Mouse (Mus musculus): ENCODE results near the gene Bend3. TPM values are rescaled to one million over a fixed set of nuclear protein-coding genes. Genes with fewer than 3 reads are reported as not detected.

Bend3 gene
- polyA plus RNA-seq, 1 experiment from 2014 or later: 0.61 TPM

DNA sequence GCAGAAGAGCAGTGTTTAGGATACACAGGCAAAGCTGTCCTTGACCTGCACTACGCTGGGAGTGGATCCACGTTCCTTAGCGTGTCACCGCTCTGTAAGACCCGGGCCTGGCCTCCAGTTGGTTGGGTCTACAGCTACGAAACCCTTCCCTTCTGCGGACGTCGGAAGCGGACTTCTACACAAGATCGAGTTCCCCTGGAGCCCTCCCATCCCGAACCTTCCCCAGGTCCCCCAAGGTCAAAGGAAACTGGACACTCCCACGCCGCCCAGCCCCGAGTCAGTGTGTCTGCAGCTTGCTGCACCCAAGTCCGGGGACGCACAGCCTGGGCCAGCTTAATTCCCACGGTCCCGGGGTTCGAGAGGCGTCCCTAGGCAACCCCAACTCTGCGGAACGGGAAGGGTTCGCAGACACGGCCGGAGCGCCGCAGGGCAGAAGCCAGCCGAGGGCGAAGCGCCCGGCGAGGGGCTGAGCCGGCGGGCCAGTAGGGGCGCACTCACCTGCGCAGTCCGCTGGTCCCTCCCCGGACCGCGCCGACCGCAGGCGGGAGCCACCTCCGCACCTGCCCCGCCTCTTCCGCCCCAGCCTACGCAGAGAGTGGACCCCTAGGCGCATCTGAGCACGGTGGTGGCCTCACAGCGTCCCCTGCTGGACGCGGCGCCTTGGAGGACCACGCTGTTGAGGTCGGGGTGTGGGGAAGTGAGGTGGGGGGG is 62.0 kb downstream of the Bend3 start, which contains the start of gene 1700021F05Rik:
TSS of gene 1700021F05Rik (minus strand) at position 553 of the 711 bp plus-strand sequence.
- H3K9me3 ChIP-seq (ENCODE audit: control insufficient read depth, low read length): no peaks in the 10 kb centered on the region
- H3K4me2 ChIP-seq (replicated peaks; ENCODE audit: low read depth): peak within 1 kb of the TSS; percentile 67
- no peaks in the 10 kb centered on the region for H3K27me3 ChIP-seq (ENCODE audit: control insufficient read depth, insufficient read depth, low read length)
- H3K27ac ChIP-seq (replicated peaks): peak within 1 kb of the TSS; percentile 88
- ATAC-seq (ENCODE audit: low FRiP score, low TSS enrichment) (peak; percentile 99), DNase-seq (ENCODE audit: low spot score) (peak; percentile 97)
- H3K9ac ChIP-seq (ENCODE audit: low read length): peak within 1 kb of the TSS; percentile 89
- H3K4me3 ChIP-seq (ENCODE audit: low read depth, low read length): peak within 1 kb of the TSS; percentile 95
- WGBS: 0% methylated on average over 43 of the region's 56 CpGs
- no peaks in the 10 kb centered on the region for H3K4me1 ChIP-seq (replicated peaks; ENCODE audit: control insufficient read depth, insufficient read depth)
- TF ChIP-seq CTCF (IDR thresholded peaks at IDR 0.05; ENCODE audit: low read depth) (peak; percentile 84), EP300 (optimal IDR thresholded peaks at IDR 0.05) (no peak)
- H3K36me3 ChIP-seq (ENCODE audit: control insufficient read depth, insufficient read depth, low read length): no peaks in the 10 kb centered on the region; the same call in 1 of the 2 replicates

DNA sequence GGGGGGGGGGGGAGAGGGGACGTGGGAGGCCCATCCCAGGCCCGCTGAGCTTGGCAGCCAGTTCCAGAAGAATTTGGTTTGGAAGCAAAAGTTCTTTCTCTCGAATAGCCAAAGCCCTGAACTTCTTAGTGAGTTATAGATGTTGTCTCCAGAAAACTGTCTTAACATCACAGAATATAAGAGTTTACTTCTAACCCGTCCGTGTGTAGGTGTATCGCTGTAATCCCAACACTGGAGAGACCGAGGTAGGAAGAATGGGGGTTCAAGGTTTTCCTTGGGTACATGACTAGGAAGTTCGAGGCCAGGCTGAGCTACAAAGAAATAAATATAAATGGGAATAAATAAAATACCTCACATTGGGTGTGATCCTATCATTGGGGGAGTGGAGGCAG is 62.5 kb downstream of the Bend3 start:
- Histone ChIP-seq H3K4me2 (replicated peaks; ENCODE audit: low read depth) (peak overlapping the region; percentile 35), H3K36me3 (ENCODE audit: control insufficient read depth, insufficient read depth, low read length) (no peaks in the 10 kb centered on the region; the same call in 1 of the 2 replicates), H3K9ac (ENCODE audit: low read length) (no peak overlapping the region), H3K4me1 (replicated peaks; ENCODE audit: control insufficient read depth, insufficient read depth) (no peaks in the 10 kb centered on the region), H3K4me3 (ENCODE audit: low read depth, low read length) (peak overlapping the region; percentile 95; the same call in 1 of the 2 replicates), H3K27me3 (ENCODE audit: control insufficient read depth, insufficient read depth, low read length) (no peaks in the 10 kb centered on the region), H3K9me3 (ENCODE audit: control insufficient read depth, low read length) (no peaks in the 10 kb centered on the region), H3K27ac (replicated peaks) (no peak overlapping the region)
- no peak for DNase-seq (ENCODE audit: low spot score)
- TF ChIP-seq EP300 (optimal IDR thresholded peaks at IDR 0.05): no peak
- no peak for TF ChIP-seq CTCF (IDR thresholded peaks at IDR 0.05; ENCODE audit: low read depth)
- WGBS: 33% methylated on average over 8 of the region's 8 CpGs
- ATAC-seq (ENCODE audit: low FRiP score, low TSS enrichment): peak; percentile 5; the same call in 1 of the 2 replicates

DNA sequence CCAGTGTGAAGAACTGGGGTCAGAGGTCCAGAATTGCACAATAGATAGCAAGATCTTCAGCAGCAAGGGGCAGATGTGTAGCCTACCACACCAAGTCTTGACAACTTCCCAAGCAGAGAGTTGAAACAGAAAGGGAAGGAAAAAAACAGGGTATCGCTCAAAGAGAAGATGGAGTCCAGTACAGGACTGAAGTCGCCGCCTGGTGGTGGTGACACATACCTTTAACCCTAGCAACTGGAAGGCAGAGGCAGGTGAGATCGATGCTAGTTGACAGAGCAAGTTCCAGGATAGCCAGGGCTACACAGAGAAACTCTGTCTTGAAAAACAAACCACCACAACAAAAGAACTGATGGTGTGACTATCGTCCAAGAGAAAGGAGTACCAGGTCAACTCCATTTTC is 70.8 kb downstream of the Bend3 start:
- H3K27ac ChIP-seq (replicated peaks): no peak overlapping the region
- no peaks in the 10 kb centered on the region for H3K27me3 ChIP-seq (ENCODE audit: control insufficient read depth, insufficient read depth, low read length)
- no peaks in the 10 kb centered on the region for H3K9me3 ChIP-seq (ENCODE audit: control insufficient read depth, low read length)
- H3K4me1 ChIP-seq (replicated peaks; ENCODE audit: control insufficient read depth, insufficient read depth): no peaks in the 10 kb centered on the region
- no peak overlapping the region for H3K4me2 ChIP-seq (replicated peaks; ENCODE audit: low read depth)
- TF ChIP-seq CTCF (IDR thresholded peaks at IDR 0.05; ENCODE audit: low read depth) (peak; percentile 61), EP300 (optimal IDR thresholded peaks at IDR 0.05) (no peak)
- no peaks in the 10 kb centered on the region for H3K36me3 ChIP-seq (ENCODE audit: control insufficient read depth, insufficient read depth, low read length)
- no peak overlapping the region for H3K4me3 ChIP-seq (ENCODE audit: low read depth, low read length)
- ATAC-seq (ENCODE audit: low FRiP score, low TSS enrichment): no peak
- no peak overlapping the region for H3K9ac ChIP-seq (ENCODE audit: low read length)
- WGBS: 52% methylated on average over 5 of the region's 5 CpGs
- DNase-seq (ENCODE audit: low spot score): peak; percentile 45

DNA sequence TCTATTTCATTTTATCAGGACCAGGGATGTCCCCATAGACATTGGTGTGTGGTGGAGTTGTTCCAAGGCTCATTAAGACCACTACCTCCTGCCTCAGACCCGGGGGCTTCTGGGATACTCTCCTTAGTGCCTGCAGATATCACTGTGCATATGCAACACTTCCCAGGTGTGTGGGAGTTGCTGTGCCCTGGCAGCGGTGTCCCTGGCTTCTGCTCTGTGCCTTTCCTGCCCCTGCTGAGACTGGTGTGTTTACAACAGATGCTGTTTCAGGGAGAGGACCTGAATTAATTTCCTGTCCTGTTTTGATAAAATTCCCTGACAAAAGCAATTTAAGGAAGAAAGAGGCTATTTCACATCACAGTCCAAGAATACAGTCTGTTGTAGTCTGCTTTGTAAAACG is 72.3 kb downstream of the Bend3 start:
- no peak overlapping the region for H3K4me3 ChIP-seq (ENCODE audit: low read depth, low read length)
- no peaks in the 10 kb centered on the region for H3K9me3 ChIP-seq (ENCODE audit: control insufficient read depth, low read length)
- H3K9ac ChIP-seq (ENCODE audit: low read length): no peak overlapping the region
- no peaks in the 10 kb centered on the region for H3K4me1 ChIP-seq (replicated peaks; ENCODE audit: control insufficient read depth, insufficient read depth)
- H3K36me3 ChIP-seq (ENCODE audit: control insufficient read depth, insufficient read depth, low read length): no peaks in the 10 kb centered on the region
- H3K4me2 ChIP-seq (replicated peaks; ENCODE audit: low read depth): no peak overlapping the region
- ATAC-seq (ENCODE audit: low FRiP score, low TSS enrichment): no peak
- H3K27me3 ChIP-seq (ENCODE audit: control insufficient read depth, insufficient read depth, low read length): no peaks in the 10 kb centered on the region
- H3K27ac ChIP-seq (replicated peaks): no peak overlapping the region
- 27% methylated on average over 3 of the region's 3 CpGs for WGBS
- TF ChIP-seq CTCF (IDR thresholded peaks at IDR 0.05; ENCODE audit: low read depth) (no peak), EP300 (optimal IDR thresholded peaks at IDR 0.05) (no peak)
- no peak for DNase-seq (ENCODE audit: low spot score)

DNA sequence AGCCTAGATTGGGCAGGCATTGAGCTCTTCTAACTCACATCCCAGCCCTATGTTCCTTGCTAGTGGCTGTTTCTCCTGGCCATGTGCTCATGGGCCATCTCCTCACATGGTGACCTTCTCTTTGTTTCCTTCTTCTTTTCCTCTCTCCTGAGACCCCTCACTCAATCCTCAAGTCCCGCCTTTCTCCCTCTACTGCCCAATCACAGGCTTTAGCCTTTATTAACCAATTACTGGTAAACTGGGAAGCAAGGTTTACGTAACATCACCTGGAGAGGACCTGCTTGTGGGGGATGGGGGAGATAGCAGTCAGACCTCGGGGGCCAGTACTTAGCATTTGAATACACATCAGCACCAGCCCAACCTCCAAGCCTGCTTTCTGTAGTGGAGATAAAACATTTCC is 72.8 kb downstream of the Bend3 start:
- Histone ChIP-seq H3K9ac (ENCODE audit: low read length) (no peak overlapping the region), H3K36me3 (ENCODE audit: control insufficient read depth, insufficient read depth, low read length) (no peaks in the 10 kb centered on the region), H3K4me3 (ENCODE audit: low read depth, low read length) (no peak overlapping the region), H3K27me3 (ENCODE audit: control insufficient read depth, insufficient read depth, low read length) (no peaks in the 10 kb centered on the region), H3K4me2 (replicated peaks; ENCODE audit: low read depth) (no peak overlapping the region), H3K27ac (replicated peaks) (no peak overlapping the region), H3K9me3 (ENCODE audit: control insufficient read depth, low read length) (no peaks in the 10 kb centered on the region), H3K4me1 (replicated peaks; ENCODE audit: control insufficient read depth, insufficient read depth) (no peaks in the 10 kb centered on the region)
- ATAC-seq (ENCODE audit: low FRiP score, low TSS enrichment) (no peak), DNase-seq (ENCODE audit: low spot score) (no peak)
- TF ChIP-seq EP300 (optimal IDR thresholded peaks at IDR 0.05) (no peak), CTCF (IDR thresholded peaks at IDR 0.05; ENCODE audit: low read depth) (no peak)
- WGBS: 29% methylated on average over 3 of the region's 3 CpGs

DNA sequence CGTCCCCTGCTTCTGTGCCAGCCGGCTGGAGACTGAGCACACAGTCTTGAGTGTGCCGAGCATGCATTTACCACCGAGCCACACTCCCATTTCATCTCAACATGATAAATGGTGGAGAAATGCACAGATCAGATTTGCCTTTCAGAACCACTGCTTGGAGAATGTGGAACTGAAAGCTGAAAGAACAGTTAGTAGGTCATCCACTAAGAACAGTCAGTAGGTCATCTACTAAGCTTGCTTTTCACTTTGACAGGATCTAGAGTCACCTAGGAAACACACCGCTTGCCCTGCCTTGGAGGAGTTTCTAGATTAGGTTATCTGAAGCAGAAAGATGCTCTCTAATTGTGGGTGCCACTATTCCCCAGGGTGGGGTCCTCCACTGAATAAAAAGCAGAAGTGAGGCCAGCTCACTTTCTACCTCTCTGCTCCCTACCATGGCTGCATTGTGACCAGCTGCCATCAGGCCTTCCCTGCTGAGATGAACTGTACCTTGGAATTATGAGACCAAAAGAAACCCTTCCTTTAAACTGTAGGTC is 79.1 kb downstream of the Bend3 start:
- Histone ChIP-seq H3K27me3 (ENCODE audit: control insufficient read depth, insufficient read depth, low read length) (no peaks in the 10 kb centered on the region), H3K4me2 (replicated peaks; ENCODE audit: low read depth) (no peak overlapping the region), H3K9ac (ENCODE audit: low read length) (no peak overlapping the region), H3K9me3 (ENCODE audit: control insufficient read depth, low read length) (no peaks in the 10 kb centered on the region), H3K4me3 (ENCODE audit: low read depth, low read length) (no peak overlapping the region), H3K36me3 (ENCODE audit: control insufficient read depth, insufficient read depth, low read length) (no peaks in the 10 kb centered on the region), H3K4me1 (replicated peaks; ENCODE audit: control insufficient read depth, insufficient read depth) (no peaks in the 10 kb centered on the region), H3K27ac (replicated peaks) (no peak overlapping the region)
- no peak for DNase-seq (ENCODE audit: low spot score)
- 78% methylated on average over 5 of the region's 5 CpGs for WGBS
- ATAC-seq (ENCODE audit: low FRiP score, low TSS enrichment): no peak
- TF ChIP-seq EP300 (optimal IDR thresholded peaks at IDR 0.05): no peak
- TF ChIP-seq CTCF (IDR thresholded peaks at IDR 0.05; ENCODE audit: low read depth): no peak

Data from stomach, postnatal 0 days (tissue).